Mouse (Mus musculus) thymus, postnatal 4 days (tissue): Measurements from ENCODE around the gene Celsr2.

ENCODE experiments used
- DNase-seq: peaks from one replicate; pipeline ENCODE4 v3.0.0; 2021

The Celsr2 gene

DNA sequence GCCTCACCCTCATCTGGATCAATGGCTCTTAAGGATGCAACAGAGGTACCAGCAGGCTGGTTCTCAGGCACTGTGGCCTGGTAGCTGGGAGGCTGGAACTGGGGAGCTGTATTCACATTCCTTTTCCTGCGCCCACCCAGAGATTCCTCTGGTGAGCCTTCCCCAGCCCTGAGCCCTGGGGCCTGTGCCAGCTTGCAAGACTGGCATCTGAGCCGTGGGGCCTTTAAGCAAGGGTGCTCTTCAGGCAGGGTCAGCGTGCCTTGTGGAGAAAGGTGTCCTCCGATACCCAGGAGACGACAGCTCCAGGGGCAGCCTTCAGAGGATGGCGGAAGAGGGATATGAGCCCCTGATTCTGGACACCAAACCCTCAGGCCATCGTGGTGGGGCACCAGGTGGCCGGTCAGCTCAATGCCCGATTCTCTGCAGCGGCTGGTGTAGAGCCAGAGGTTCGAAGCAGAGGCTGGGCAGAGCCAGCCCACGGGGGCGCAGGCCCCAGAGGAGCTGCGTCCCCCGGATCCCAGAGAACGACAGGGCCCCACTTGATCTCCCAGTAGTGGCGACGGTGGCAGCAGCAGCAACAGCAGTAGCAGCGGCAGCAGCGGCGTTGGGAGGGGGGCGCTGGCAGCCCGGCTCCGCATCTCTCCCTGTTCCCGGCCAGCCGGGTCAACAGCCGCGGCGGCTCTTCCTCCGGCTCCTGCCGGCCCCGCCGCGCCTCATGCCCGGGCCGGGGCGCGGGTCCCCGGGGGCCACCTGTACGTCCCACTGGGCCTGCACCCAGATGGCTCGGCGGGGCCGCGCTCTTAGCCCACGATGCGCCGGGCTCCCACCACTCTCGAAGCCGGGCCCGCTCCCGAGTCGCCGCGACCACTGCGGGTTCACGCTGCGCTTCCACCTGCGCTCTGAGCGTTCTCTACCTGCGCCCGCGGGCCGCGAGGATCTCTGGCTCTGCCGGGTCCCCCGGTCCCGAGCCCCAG lies at the start of gene Celsr2:
Celsr2 (minus strand) TSS at position 696 of the 974 bp plus-strand sequence.
- peak; percentile 72 for DNase-seq

GRCm38 (mm10) chr3:108458866-108459265 lies 43.5 kb upstream of the Celsr2 start:
- DNase-seq = peak; percentile 76

DNA sequence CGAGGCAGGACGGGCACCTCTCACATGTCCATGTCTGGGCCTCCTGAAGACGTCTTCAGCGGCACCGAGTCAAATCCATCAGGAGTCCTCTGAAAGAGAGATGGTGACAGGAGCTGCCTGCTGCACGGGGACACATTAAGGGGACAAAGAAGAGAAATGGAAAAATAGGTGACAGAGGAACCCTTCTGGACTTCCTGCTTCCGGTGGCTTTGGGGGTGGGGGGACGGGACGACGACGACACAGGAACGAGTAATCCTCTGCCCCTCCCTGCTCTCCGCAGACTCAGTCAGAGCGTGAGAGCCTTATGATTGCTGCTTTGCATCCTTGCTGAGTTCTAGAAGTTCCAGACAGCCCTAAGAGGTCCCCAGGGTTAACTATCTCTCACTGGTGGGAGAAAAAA lies 43.0 kb upstream of the Celsr2 start:
- peak; percentile 30 for DNase-seq

GRCm38 (mm10) chr3:108454172-108454571 lies 38.8 kb upstream of the Celsr2 start:
- no peak for DNase-seq

GRCm38 (mm10) chr3:108451969-108452368 lies 36.6 kb upstream of the Celsr2 start:
- DNase-seq = no peak

DNA sequence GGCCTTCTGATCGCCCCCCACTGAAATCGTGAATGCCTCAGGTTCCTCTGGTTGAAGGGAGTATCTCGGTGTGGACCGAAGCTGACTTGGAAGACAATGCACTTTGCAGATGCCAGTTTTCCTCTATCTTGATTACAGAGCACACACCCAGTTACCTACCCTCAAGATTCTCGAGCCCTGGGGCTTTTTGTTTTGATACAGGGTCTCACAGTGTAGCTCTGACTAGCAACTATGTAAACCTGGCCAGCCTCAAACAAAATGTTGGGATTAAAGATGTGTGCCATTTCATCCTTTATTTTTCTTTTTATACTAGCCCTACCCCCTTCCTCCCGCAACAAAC lies 30.0 kb upstream of the Celsr2 start:
- no peak for DNase-seq

GRCm38 (mm10) chr3:108444698-108445365 lies 29.5 kb upstream of the Celsr2 start, which contains the start of gene Sars:
Gene Sars, minus strand, starts transcription at chr3:108445209.
- peak; percentile 91 for DNase-seq

DNA sequence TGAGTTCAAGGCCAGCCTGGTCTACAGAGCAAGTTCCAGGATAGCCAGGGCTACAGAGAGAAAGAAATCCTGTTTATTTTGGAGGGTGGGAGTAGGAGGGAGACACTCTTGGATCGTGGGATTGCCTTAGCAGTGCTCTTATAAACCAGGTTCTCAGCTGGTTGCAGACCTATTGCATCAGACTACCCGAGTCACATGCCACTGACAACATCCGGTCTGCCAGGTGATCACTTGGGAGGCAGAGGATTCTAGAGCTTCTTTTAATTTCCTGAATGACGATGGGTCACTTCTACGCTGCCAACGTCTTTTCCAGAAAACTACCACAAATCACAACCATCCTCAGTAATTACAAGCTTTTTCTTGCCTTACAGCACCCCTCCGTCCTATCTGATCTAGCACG lies 28.7 kb upstream of the Celsr2 start:
- DNase-seq = peak; percentile 42

DNA sequence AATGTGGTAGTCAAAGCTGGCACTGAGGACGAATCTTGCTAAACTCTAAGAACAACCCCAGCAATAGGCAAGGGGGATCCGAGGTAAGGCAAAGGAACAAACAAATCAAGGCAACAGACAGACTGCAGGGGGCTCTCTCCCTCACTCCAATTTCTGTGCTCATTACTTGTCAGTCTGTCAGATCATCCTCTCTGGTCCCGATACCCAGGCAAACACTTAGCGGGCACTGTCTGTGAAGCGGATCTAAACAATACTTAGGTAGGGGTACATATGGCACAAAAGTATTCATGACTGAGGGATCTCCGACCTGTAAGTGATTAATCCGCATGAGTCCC lies 21.0 kb upstream of the Celsr2 start:
- no peak for DNase-seq

DNA sequence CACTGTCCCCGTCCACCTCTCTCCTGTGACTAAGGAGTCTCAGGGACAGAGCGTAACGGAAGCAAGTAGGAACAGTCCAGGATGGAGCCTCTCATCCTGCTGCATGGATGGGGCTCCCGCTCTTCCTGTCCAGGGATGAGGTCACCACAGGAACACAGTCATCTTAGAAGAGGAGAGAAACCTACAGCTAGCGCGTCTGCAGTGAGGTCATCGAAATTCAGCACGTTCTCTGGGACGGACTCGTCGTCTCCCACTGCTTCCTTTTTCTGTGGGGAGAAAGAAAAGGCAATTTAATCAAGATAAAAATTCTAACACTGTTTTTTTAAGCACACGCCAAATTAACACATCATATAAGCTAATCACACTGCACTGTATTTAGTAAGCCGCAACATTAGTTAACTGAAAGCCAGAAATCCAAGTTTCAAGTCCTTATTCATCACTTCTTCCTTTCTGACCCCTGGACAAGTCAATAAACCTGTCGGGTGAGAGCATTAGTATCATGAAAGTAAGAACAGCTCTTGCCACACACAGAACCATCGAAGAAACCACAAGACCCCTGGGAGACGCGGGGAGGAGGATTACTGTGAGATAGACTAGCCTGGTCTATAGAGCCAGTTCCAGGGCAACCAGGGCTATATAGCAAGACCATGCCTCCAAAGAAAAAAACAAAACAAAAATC lies 20.5 kb upstream of the Celsr2 start:
- DNase-seq = no peak

GRCm38 (mm10) chr3:108433881-108434495 lies 18.6 kb upstream of the Celsr2 start:
- DNase-seq = no peak

DNA sequence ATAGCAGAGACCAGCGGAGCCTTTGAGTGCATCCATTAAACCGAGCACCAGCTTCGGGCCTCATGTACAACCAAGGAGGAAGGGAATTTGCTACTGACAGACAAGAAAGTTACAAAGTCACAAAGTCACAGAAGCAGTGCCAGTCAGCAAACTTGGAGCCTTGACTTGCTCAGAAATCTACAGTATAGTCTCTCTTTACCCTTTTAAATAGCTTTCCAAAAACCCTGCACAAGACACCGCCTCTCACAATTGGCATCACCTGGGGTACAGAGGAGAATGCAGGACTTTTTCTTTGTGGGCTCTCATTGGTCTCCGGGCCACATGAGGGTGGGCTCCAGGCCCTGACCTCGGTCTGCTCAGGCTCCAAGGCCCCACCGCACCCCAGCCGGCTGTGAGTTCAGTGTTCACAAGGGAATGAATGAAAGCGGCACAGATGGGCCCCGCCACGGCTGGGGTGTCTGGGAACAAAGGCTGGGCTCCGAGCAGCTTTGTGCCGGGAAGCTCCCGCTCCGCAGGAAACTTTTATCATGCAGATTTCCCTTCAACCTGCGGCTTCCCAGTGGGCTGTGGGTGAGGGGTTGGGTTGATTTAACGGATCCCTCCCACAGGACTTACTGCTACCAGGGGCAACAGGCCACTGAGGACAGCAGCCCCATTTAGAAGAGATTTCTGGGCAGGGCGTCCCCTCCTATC lies 18.0 kb upstream of the Celsr2 start:
- DNase-seq = no peak

DNA sequence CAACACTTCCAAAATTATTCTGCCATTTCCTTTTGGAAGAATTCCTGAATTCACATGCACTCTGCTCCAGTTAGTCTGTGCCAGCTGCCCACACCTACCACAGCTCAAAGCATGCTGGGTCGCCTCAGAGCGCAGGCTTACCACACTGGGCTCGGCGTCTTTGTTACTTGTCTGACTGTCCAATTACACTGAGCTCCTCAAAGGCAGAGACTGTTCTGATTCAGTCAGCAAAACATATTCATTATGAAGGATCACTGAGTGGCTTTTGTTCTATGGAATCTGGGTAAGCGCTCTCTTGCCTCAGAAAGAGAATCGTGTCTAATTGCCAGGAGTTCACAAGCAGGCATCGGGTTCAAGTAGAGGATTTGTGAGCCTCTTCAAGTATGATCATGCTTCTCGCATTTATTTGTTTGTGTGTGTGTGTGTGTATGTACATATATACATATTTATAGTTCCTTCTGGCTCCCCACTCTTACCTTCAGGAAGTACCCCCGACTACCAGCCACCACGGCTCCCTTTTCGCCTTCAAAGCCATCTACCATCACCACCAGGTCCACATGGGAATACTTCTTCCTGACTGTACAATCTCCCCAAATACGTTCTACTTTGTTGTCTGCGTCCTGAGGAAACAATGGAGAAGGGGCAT lies 17.3 kb upstream of the Celsr2 start:
- no peak for DNase-seq

DNA sequence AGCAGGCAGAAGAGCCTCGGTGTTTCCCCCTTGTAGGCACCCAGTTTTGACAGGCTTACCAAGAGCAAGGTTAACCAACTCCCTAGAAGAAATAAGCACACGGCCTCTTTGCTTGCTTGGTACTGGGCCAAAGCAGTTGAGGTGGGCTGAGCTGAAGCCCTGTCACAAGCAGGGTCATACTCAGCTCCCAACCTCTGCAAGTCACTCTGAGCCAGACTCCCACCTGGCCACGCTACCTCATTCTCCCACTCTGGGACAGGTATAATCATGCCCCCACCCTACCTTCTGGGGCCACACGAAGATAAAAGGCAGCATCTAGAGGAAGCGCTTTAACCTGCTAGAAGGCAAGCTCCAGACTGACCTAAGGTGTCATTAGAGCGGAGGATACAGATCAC lies 10.3 kb upstream of the Celsr2 start:
- no peak for DNase-seq

DNA sequence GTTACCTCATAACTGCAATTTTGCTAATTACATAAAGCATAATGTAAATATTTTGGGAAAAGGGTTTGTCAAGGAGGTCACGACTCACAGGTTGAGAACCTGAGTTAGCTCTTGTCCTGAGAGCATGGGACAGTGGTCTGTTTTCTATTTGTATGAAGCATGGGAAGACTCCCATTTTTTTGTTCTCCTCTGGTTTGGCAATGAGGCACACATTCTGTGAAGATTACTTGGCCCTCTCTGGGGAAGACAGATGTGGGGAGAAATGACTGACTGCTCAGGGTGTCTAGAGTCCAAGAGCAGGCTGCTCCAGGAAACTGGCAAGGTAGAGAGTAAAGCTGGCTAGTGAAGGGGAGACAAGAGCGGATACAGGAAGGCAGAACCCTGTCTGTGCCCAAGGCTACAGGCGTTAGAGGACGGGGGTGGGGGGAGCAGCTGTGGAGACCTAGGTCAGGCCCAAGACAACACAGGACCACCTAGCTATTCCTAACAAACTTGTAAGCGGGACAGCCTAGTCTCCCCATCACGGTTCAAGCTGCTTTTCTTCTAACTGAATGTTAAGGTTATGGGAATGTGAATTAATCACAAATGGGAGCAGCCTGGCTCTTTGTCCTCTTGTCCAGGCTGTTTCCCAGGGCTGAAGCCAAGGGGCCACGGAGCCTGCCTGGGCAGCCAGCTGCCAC lies 9.7 kb upstream of the Celsr2 start:
- DNase-seq = no peak

- peak; percentile 71 for DNase-seq
Measured at GRCm38 (mm10) chr3:108423844-108424801, 8.8 kb upstream of the Celsr2 start.

GRCm38 (mm10) chr3:108423006-108423405 lies 7.7 kb upstream of the Celsr2 start:
- DNase-seq = no peak

- peak; percentile 91 for DNase-seq
Measured at GRCm38 (mm10) chr3:108415831-108416223, 475 bp upstream of the Celsr2 start.

DNA sequence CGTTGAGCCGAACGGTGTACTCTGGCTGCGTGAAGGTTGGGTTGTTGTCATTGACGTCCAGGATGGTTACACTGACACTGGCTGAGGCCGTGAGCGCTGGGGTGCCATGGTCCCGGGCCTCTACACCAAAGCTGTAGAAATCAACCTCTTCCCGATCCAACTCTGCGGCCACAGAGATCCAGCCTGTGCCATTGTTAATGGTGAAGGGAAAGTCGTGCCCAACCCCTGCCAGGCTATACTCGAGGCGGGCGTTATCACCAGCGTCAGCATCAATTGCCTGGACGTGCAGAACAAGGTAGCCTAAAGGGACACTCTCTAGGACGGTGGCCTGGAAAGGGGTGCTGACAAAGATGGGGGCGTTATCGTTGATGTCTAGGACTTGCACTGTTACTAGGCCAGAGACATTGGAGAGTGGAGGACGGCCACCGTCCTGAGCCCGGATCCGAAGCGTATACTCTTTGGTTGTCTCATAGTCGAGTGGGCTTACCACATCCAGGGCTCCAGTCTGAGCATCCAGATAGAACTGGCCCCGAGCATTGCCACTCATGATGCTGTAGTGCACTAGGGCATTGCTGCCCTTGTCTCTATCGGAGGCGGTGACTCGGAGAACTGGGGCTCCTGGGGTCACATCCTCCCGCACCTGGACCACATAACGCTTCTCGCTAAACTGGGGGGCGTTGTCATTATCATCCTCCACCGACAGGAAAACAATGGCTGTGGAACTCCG lies 1.6 kb downstream of the Celsr2 start:
- no peak for DNase-seq

DNA sequence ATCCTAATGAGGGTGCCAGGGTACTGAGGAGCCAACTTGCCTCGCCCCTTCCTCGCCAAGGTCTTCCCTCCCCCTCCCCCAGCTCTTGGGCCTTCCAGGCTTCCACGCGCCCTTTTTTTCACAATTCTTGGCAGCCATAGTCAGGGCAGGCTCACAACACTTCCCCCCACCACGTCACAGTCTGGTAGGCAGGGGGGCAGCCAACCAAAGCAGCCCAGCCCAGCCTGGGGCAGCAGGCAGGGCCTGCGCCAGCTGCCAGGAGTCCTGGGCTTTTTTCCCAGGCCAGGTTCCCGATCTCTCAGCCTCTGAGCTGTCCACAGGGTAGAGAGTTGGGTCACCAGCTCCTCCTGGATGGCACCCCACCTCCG lies 3.6 kb downstream of the Celsr2 start:
- no peak for DNase-seq
